In the genomic region with DNA sequence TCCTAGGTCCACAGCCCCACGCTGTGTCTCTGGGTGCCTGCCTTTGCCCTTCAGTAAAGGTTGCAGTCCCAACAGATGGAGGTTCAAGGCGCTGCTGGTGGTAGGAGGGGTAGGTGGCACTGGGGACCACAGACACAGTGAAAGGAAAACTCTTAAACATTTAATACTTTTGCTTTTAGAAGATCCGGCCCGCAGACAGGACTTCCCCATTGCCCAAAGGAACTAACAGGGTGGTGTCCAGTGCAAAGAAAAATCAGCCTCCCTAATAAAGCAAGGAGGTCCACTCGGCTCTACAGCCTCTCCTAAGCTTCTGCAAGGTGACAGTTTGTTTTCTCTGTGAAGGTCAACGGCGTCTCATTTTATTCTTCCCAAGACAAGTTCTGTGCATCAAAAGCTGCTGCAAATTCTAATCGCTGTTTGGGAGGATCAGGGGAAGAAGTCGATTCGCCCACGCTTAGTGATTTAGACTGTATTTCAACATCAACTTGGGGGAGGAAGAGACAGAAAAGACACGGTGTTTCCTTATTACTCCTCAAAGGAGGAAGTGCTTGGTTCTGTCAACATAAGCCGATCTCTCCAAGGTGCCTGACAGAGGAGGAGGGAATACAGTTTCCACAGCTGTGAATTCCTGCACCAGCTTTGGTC, we compare ENCODE assay signal across 12 mouse cellular contexts. TPM values are rescaled to one million over a fixed set of nuclear protein-coding genes. Genes with fewer than 3 reads are reported as not detected.
DNase-seq lines count a peak whose midpoint lies in the region; ATAC-seq and TF ChIP-seq lines count a peak whose summit lies in the region.
"Had no signal": no experiment of that assay in that cellular context is flagged by ENCODE, and none has a peak within 500 bp of the region (broad histone marks: within the 10 kb centered on the region; RNA-seq: fewer than 3 reads in every experiment).

No protein-coding gene starts in this region.

- no peak overlapping the region for H3K4me2 ChIP-seq in lung, postnatal 0 days (replicated peaks; ENCODE audit: low read depth, low read length)
- H3K4me2 ChIP-seq in liver, embryonic 16.5 days (ENCODE audit: low read depth, low read length) = no peak overlapping the region
- no peak overlapping the region for H3K4me2 ChIP-seq in stomach, postnatal 0 days (replicated peaks; ENCODE audit: low read depth)

- H3K9ac ChIP-seq in lung, postnatal 0 days (replicated peaks; ENCODE audit: low read depth) = no peak overlapping the region
- no peak overlapping the region; the same call in 1 of the 2 replicates for H3K9ac ChIP-seq in liver, embryonic 16.5 days (ENCODE audit: low read depth, low read length)
- no peak overlapping the region for H3K9ac ChIP-seq in stomach, postnatal 0 days (ENCODE audit: low read length)

- no peak for ATAC-seq in lung, postnatal 0 days
- no peak for ATAC-seq in liver, embryonic 16.5 days (ENCODE audit: low read depth)
- peak; percentile 47; the same call in 1 of the 2 replicates for ATAC-seq in stomach, postnatal 0 days (ENCODE audit: low FRiP score, low TSS enrichment)

- TF ChIP-seq CTCF in lung, postnatal 0 days (IDR thresholded peaks at IDR 0.05) = no peak
- TF ChIP-seq CTCF in stomach, postnatal 0 days (IDR thresholded peaks at IDR 0.05; ENCODE audit: low read depth) = no peak

- no peak overlapping the region for H3K4me3 ChIP-seq in lung, postnatal 0 days (ENCODE audit: low read depth, low read length)
- H3K4me3 ChIP-seq in liver, embryonic 16.5 days (ENCODE audit: low read depth, low read length) = no peak overlapping the region
- no peak overlapping the region for H3K4me3 ChIP-seq in stomach, postnatal 0 days (ENCODE audit: low read depth, low read length)

- DNase-seq in lung, postnatal 0 days (ENCODE audit: low spot score) = peak; percentile 69
- DNase-seq in lung, postnatal 14 days = no peak
- DNase-seq in fat pad, adult 2 months (ENCODE audit: extremely low read depth, low read depth, low spot score) = peak; percentile 50
- DNase-seq in stomach, postnatal 0 days (ENCODE audit: low spot score) = no peak
- DNase-seq in frontal cortex, postnatal 36 days (ENCODE audit: low spot score in 2 of 2) = no peak
- no peak for DNase-seq in Muller cell, postnatal 12 days (ENCODE audit: inconsistent ontology term)
- DNase-seq: cerebellum, adult 18-20 months; heart, postnatal 14 days; kidney, adult 2 months; right cerebral cortex, adult 18-20 months had no signal

- H3K4me1 ChIP-seq in lung, postnatal 0 days (ENCODE audit: insufficient read depth, low read depth, low read length) = peaks cover 4% of the 10 kb centered on the region; the same call in 1 of the 2 replicates
- peaks cover 12% of the 10 kb centered on the region for H3K4me1 ChIP-seq in liver, embryonic 16.5 days (ENCODE audit: control insufficient read depth, low read depth, low read length)
- H3K4me1 ChIP-seq in stomach, postnatal 0 days (replicated peaks; ENCODE audit: control insufficient read depth, insufficient read depth) = no peaks in the 10 kb centered on the region

- 60% methylated on average over 13 of the region's 13 CpGs for WGBS in lung, postnatal 0 days
- 41% methylated on average over 13 of the region's 13 CpGs for WGBS in liver, embryonic 16.5 days (ENCODE audit: insufficient replicate concordance)
- 72% methylated on average over 13 of the region's 13 CpGs for WGBS in stomach, postnatal 0 days

- H3K27ac ChIP-seq in lung, postnatal 0 days (ENCODE audit: low read length) = peak overlapping the region; percentile 32; the same call in 1 of the 2 replicates
- H3K27ac ChIP-seq in liver, embryonic 16.5 days (ENCODE audit: low read length) = peak overlapping the region; percentile 66
- peak overlapping the region; percentile 63 for H3K27ac ChIP-seq in stomach, postnatal 0 days (replicated peaks)

- no peaks in the 10 kb centered on the region for H3K36me3 ChIP-seq in lung, postnatal 0 days (ENCODE audit: insufficient read depth, low read length)
- H3K36me3 ChIP-seq in liver, embryonic 16.5 days (ENCODE audit: control insufficient read depth, insufficient read depth) = no peaks in the 10 kb centered on the region; the same call in 1 of the 2 replicates
- no peaks in the 10 kb centered on the region for H3K36me3 ChIP-seq in stomach, postnatal 0 days (ENCODE audit: control insufficient read depth, insufficient read depth, low read length)

- H3K9me3 ChIP-seq in lung, postnatal 0 days (ENCODE audit: low read length) = no peaks in the 10 kb centered on the region
- H3K9me3 ChIP-seq in liver, embryonic 16.5 days (replicated peaks; ENCODE audit: control insufficient read depth, low read length) = no peaks in the 10 kb centered on the region
- no peaks in the 10 kb centered on the region for H3K9me3 ChIP-seq in stomach, postnatal 0 days (ENCODE audit: control insufficient read depth, low read length)
- H3K9me3 ChIP-seq: G1E had no signal

- no peak for TF ChIP-seq EP300 in lung, postnatal 0 days (IDR thresholded peaks at IDR 0.05)
- no peak for TF ChIP-seq EP300 in stomach, postnatal 0 days (optimal IDR thresholded peaks at IDR 0.05)

- no peaks in the 10 kb centered on the region for H3K27me3 ChIP-seq in lung, postnatal 0 days (replicated peaks; ENCODE audit: insufficient read depth, low read length)
- H3K27me3 ChIP-seq in liver, embryonic 16.5 days (ENCODE audit: control insufficient read depth, insufficient read depth, low read depth, low read length) = no peaks in the 10 kb centered on the region
- H3K27me3 ChIP-seq in stomach, postnatal 0 days (ENCODE audit: control insufficient read depth, insufficient read depth, low read length) = no peaks in the 10 kb centered on the region

RNA-seq across cellular contexts. Expression of a gene that starts 1.8 kb away (rescaled TPM):
- 107 and 131 TPM in 2 replicates for polyA plus RNA-seq in lung, postnatal 0 days (2015; fragmentation: Nextera tagmentation; extraction: Ambion mirVana)
- polyA plus RNA-seq in liver, embryonic 16.5 days (2015; fragmentation: Nextera tagmentation; extraction: Ambion mirVana) = 22.7 and 28.0 TPM in 2 replicates
- polyA plus RNA-seq in stomach, postnatal 0 days (2015; fragmentation: Nextera tagmentation; extraction: Ambion mirVana) = 171 and 179 TPM in 2 replicates

RNA-seq across cellular contexts. Expression of a gene that starts 23.6 kb away (rescaled TPM):
- polyA plus RNA-seq in lung, postnatal 0 days (2015; fragmentation: Nextera tagmentation; extraction: Ambion mirVana) = 1.9 and 2.2 TPM in 2 replicates
- 2.9 TPM in 2 replicates for polyA plus RNA-seq in liver, embryonic 16.5 days (2015; fragmentation: Nextera tagmentation; extraction: Ambion mirVana)
- 0.10 and 0.11 TPM in 2 replicates for polyA plus RNA-seq in stomach, postnatal 0 days (2015; fragmentation: Nextera tagmentation; extraction: Ambion mirVana)

RNA-seq across cellular contexts. Expression of a gene that starts 27.5 kb away (rescaled TPM):
- 63.6 and 67.7 TPM in 2 replicates for polyA plus RNA-seq in lung, postnatal 0 days (2015; fragmentation: Nextera tagmentation; extraction: Ambion mirVana)
- 105 and 107 TPM in 2 replicates for polyA plus RNA-seq in liver, embryonic 16.5 days (2015; fragmentation: Nextera tagmentation; extraction: Ambion mirVana)
- polyA plus RNA-seq in stomach, postnatal 0 days (2015; fragmentation: Nextera tagmentation; extraction: Ambion mirVana) = 154 and 163 TPM in 2 replicates

RNA-seq across cellular contexts. Expression of a gene that starts 44.8 kb away (rescaled TPM):
- polyA plus RNA-seq in lung, postnatal 0 days (2015; fragmentation: Nextera tagmentation; extraction: Ambion mirVana) = 37.0 and 40.5 TPM in 2 replicates
- 34.5 and 37.6 TPM in 2 replicates for polyA plus RNA-seq in liver, embryonic 16.5 days (2015; fragmentation: Nextera tagmentation; extraction: Ambion mirVana)
- polyA plus RNA-seq in stomach, postnatal 0 days (2015; fragmentation: Nextera tagmentation; extraction: Ambion mirVana) = 161 and 166 TPM in 2 replicates

RNA-seq across cellular contexts. Expression of a gene that starts 45.1 kb away (rescaled TPM):
- 139 and 145 TPM in 2 replicates for polyA plus RNA-seq in lung, postnatal 0 days (2015; fragmentation: Nextera tagmentation; extraction: Ambion mirVana)
- polyA plus RNA-seq in liver, embryonic 16.5 days (2015; fragmentation: Nextera tagmentation; extraction: Ambion mirVana) = 74.9 and 81.1 TPM in 2 replicates
- 101 TPM in 2 replicates for polyA plus RNA-seq in stomach, postnatal 0 days (2015; fragmentation: Nextera tagmentation; extraction: Ambion mirVana)

Comparison
In these comparisons a context has a peak if more than half of its experiments do, and no peak if none do; other contexts are left out.
1. DNase-seq: peak in lung, postnatal 0 days (single experiment) and fat pad, adult 2 months (single experiment); none in lung, postnatal 14 days (single experiment), stomach, postnatal 0 days (single experiment), frontal cortex, postnatal 36 days (0 of 2) and Muller cell, postnatal 12 days (single experiment).
2. Peak in every context shown above with its lines, with median percentiles within 50 percentile points of each other: H3K27ac ChIP-seq.